Mouse (Mus musculus): Measurements from ENCODE around the gene Mcf2l. TPM values are rescaled to one million over a fixed set of nuclear protein-coding genes. Genes with fewer than 3 reads are reported as not detected.

Gene Mcf2l
- polyA plus RNA-seq, 1 experiment = 166 TPM

DNA sequence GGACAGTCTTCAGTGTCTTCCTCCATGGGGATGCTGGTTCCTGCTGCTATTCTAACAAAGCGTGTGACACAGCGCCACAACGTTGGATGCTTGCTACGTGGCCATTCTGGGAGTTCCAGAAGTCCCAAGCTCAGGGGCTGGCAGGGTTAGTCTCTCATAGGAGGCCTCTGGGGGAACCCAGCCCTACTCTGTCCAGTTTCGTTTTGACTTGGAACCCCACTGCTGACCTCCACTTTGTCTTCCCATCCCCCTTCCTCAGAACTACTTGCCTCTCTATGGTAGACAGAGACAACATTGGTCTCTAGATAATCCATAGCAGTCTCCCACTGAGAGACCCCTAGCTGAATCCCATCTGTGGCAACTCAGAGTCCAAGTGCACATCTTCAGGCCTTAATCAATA lies 33.0 kb downstream of the Mcf2l start:
- no peak for DNase-seq (ENCODE audit: extremely low spot score in 1 of 2, low spot score in 1 of 2)

DNA sequence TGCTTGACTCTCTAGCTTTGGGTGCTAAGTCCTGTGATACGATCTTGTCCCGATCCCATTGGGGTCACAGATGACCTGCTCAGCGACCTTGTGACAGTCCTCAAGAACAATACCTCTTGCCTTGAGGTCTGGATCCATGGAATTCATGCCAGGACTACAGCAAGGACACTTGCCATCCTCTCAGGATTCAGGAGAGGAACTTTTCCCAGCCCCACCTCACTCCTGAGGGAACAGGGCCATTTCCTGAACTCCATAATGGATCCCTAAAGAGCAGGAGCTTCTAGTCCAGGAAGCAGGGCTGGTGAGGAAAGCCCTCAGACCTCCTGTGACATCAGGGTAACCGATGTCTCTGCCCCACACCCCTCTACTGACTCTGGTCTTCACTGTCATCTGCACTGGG lies 34.1 kb downstream of the Mcf2l start:
- DNase-seq (ENCODE audit: extremely low spot score in 1 of 2, low spot score in 1 of 2) = no peak

DNA sequence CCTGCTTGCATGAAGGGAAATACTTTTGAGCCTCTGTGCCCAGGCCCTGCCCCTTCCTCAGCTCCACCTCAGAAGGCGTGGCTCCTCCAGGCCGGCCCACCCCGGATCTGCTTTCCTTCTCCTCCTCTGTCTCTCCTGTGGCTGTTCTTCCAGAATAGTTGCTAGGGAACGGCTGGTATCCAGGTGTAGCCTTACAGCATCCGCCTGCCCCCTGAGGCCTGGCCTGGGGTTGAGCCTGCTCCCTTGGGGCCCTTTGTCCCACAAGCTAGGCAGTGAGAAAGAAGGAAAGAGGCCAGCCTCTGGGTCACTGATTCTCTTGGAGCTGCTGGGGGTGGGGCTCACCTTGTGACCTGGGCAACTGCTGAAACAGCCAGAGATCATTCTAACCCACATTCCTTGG lies 38.4 kb downstream of the Mcf2l start:
- DNase-seq (ENCODE audit: extremely low spot score in 1 of 2, low spot score in 1 of 2) = no peak

- DNase-seq (ENCODE audit: extremely low spot score in 1 of 2, low spot score in 1 of 2) = peak in 1 of 2 experiments; percentile 60
These were observed 41.8 kb downstream of the Mcf2l start for GRCm38 (mm10) chr8:12915187-12916006.

DNA sequence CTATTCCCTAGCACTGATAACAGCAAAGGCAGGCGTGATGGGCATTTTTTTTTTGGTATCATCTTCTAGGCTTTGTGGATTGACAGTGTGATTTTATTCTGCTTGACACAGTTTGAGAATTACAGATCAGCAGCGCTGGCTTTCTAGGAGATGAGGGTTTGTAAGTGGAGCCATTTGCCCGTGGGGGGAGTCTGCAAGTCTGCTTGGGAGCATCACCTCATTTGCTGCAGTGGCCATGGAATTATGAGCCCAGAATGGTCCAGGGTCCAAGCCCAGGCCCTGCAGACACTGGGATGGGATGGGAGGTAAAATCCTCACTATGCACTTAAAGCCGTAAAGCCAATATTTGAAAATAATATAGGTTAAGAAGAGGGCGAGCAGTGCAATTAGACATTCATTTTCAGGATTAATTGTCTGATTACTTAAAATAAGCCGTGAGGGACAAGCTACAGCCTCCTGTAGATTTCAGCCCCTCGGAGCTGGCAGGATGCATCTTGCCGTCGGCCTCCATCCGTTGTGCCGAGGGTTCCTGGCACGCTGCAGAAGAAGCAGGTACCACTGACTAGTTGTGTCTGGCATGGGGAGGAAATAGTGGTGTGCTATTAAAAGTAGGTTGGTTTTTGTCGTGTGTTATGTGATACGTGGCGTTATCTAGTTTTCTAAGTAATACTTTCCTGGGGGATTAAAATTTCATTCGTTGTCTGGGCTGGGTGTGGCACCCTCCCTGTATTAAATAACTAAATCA lies 42.7 kb downstream of the Mcf2l start:
- DNase-seq (ENCODE audit: extremely low spot score in 1 of 2, low spot score in 1 of 2) = no peak

GRCm38 (mm10) chr8:12917029-12917428 lies 43.4 kb downstream of the Mcf2l start:
- peak in 1 of 2 experiments; percentile 60 for DNase-seq (ENCODE audit: extremely low spot score in 1 of 2, low spot score in 1 of 2)

DNA sequence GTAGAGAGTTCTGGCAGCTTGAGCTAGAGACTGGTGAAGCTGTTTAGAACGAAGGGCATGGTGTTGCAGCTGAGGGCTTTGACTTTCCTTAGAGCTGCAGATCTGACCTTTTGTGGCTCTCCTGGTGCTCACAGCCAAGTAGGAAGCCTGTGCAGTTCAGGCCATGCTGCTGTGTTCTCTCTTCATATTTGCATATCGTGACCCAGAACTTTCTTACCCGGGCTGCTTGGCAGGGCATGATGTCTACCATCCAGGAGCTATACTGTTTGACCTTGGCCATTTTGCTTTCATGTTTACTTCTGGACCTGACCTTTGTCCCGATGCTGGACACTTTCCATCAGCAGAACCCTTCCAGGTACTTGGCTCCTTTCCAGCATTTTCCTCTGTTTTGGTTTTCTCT lies 44.2 kb downstream of the Mcf2l start:
- DNase-seq (ENCODE audit: extremely low spot score in 1 of 2, low spot score in 1 of 2) = no peak

DNA sequence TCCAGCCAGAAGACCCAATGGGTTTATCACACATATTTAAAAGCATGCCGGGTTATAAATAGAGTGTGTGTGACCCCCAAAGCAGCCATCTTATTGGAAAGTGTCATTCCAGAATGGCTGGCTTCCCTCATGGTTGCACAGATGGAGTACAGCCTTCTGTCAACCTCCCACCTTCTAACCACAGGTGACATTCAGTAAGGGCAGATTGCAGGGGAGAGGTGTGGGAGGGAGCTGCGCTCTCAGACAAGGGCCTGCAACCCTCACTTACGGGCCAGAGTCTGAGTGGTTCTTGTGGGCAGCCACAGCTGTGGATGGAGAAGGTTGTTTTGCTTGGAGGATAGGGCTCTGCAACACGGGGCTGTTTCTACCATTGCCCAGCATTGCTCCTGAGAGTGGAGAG lies 47.0 kb downstream of the Mcf2l start:
- DNase-seq (ENCODE audit: extremely low spot score in 1 of 2, low spot score in 1 of 2) = no peak

- DNase-seq (ENCODE audit: extremely low spot score in 1 of 2, low spot score in 1 of 2) = no peak
These were observed 51.4 kb downstream of the Mcf2l start for GRCm38 (mm10) chr8:12925051-12925450.

- no peak for DNase-seq (ENCODE audit: extremely low spot score in 1 of 2, low spot score in 1 of 2)
These were observed 52.4 kb downstream of the Mcf2l start for GRCm38 (mm10) chr8:12925941-12926381.

GRCm38 (mm10) chr8:12927204-12927983 lies 53.8 kb downstream of the Mcf2l start:
- DNase-seq (ENCODE audit: extremely low spot score in 1 of 2, low spot score in 1 of 2) = peak in 1 of 2 experiments; percentile 76

DNA sequence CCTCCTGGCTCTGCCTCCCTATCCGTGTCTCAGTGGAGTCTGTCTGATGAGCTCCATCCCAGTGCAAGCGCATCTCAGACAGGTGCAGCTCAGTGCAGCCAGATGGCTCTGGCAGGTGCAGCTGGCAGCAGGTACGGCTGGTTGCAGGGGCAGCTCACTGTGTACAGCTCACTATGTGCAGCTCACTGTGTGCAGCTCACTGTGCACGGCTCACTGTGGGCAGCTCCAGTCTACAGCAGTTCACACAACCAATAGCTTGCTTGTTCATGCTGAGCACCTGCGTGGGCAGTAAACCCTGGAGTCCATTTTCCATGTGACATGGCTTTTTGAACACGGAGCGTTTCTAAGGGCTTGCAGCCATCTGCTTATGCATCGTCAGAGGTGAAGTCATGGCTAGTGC lies 54.4 kb downstream of the Mcf2l start:
- DNase-seq (ENCODE audit: extremely low spot score in 1 of 2, low spot score in 1 of 2) = no peak

DNA sequence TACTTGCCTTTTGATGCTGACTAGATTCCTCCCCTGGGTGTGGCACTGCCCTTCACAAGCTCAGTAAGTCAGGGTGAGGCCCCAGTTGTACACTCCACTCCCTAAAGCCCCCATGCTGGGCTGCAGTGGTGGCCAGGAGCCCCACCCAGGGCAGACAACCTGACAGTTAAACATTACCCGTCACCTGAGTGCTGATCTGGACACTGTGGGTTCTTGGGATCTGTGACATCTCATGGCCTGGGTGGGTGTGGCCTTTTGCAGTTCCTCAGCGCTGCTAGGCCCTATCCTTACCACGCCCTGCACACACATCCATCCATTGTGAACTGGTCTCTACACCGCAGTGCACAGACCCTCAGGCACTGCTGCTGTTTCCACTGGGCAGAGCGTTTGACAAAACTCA lies 55.3 kb downstream of the Mcf2l start:
- no peak for DNase-seq (ENCODE audit: extremely low spot score in 1 of 2, low spot score in 1 of 2)

GRCm38 (mm10) chr8:12930290-12930689 lies 56.7 kb downstream of the Mcf2l start:
- no peak for DNase-seq (ENCODE audit: extremely low spot score in 1 of 2, low spot score in 1 of 2)

DNA sequence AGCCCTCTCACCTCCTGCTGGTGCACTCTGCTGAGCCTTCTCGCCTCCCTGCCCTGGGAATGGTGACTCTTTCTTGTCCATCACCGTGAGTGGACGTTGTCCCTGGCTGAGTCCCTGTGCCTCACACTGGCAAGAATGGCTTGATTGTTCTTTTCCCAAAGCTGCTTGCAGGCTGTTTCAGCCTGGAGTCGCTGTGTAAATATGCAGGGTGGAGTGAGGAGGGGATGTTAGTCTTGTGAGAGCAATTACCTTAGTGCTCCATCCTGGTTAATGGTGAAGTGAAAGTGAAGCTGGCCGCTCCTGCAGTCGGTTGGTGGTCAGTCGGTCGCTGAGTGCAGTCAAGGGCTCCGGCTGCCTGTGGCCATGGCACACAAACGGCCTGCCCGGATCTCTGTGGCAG lies 57.8 kb downstream of the Mcf2l start:
- DNase-seq (ENCODE audit: extremely low spot score in 1 of 2, low spot score in 1 of 2) = no peak

GRCm38 (mm10) chr8:12932520-12932919 lies 58.9 kb downstream of the Mcf2l start:
- no peak for DNase-seq (ENCODE audit: extremely low spot score in 1 of 2, low spot score in 1 of 2)

- DNase-seq (ENCODE audit: extremely low spot score in 1 of 2, low spot score in 1 of 2) = no peak
These were observed 60.2 kb downstream of the Mcf2l start for GRCm38 (mm10) chr8:12933765-12934164.

- DNase-seq (ENCODE audit: extremely low spot score in 1 of 2, low spot score in 1 of 2) = no peak
These were observed 60.9 kb downstream of the Mcf2l start for GRCm38 (mm10) chr8:12934453-12935043.

DNA sequence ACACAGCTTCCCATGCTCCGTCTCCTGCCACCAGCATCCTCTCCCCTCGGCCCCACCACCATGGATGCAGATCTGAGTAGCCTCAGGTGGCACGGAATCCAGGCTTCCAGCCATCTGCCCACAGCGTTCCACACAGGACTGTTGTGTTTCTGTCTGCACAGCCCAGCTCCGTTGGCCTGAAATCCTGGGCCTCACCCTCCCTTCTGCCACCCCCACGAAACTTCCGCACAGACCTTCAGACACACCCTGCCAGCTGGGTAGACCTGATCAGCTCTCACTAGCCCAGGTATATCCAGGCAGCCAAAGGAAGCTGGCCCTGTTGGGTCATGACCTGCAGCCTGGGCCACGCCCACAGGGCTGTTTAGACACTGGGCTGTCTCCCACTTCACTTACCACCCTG lies 66.9 kb downstream of the Mcf2l start:
- no peak for DNase-seq (ENCODE audit: extremely low spot score in 1 of 2, low spot score in 1 of 2)

DNA sequence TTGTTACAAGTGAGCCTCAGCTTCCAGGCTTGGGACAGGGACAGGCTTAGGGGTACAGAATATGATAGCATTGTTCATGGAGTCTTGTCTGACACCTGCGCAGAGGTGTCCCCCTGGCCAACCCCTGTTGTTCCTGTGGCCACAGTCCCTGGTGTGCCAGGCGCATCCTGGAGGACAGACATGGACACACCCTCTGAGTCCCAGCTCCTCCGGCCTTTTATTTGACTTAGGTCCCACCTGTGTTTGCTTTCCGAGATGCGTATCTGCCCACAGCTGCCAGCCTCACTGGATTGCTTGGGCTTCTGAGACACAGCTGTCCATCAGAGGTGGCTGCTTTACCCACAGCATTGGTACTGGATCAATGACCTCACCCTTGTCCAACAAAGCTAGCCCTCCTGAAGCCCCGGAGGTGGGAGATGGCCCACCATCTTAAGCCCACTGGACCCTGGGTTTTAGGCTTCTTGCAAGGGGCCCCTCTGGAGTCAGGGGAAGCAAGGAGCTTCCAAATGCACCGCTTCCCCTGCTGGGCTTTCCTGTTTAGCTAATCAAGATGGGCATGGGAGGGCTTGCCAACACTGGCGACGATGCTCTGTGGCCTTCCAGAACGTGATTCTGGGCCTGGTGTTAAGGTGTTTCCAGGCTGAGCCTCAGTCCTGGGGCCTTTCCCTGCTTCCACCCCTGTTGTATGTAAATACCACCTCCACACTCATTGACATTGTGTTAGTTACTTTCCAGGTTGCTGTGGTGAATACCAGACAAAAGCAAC lies 67.7 kb downstream of the Mcf2l start:
- DNase-seq (ENCODE audit: extremely low spot score in 1 of 2, low spot score in 1 of 2) = no peak

Data from frontal cortex, adult 2 months (tissue).